Mouse (Mus musculus) thymus, adult 2 months (tissue): Measurements from ENCODE around the gene Prmt3. TPM values are rescaled to one million over a fixed set of nuclear protein-coding genes. Genes with fewer than 3 reads are reported as not detected.

Experiments used
- DNase-seq: peaks from one replicate; pipeline ENCODE4 v3.0.0; 2021
- H3K27ac ChIP-seq: fragments of 200-500 bp; 2 replicates; pipeline ENCODE4 v1.5.1; 2012; ENCODE audit warnings: low read length, control low read depth; ENCODE audit not compliant: control insufficient read depth, insufficient read depth
- H3K27me3 ChIP-seq: fragments of 200-500 bp; 2 replicates; pipeline ENCODE4 v1.6.1; 2012; ENCODE audit warnings: mild to moderate bottlenecking, low read length, moderate library complexity, mixed read lengths; ENCODE audit not compliant: control insufficient read depth, insufficient read depth
- H3K36me3 ChIP-seq: fragments of 200-500 bp; 2 replicates; pipeline ENCODE4 v1.6.1; 2012; ENCODE audit warnings: mild to moderate bottlenecking, low read length, moderate library complexity; ENCODE audit not compliant: control insufficient read depth, insufficient read depth
- H3K4me1 ChIP-seq: fragments of 200-500 bp; replicated peaks from 2 replicates; pipeline ENCODE4 v1.6.1; 2012; ENCODE audit warnings: low read length; ENCODE audit not compliant: control insufficient read depth, insufficient read depth
- H3K4me3 ChIP-seq: fragments of 200-500 bp; 2 replicates; pipeline ENCODE4 v1.5.1; 2012; ENCODE audit warnings: mild to moderate bottlenecking, low read length, control low read depth, moderate library complexity; ENCODE audit not compliant: control insufficient read depth, insufficient read depth
- CTCF ChIP-seq: fragments of 200-500 bp; IDR thresholded peaks from 2 replicates; pipeline ENCODE4 v1.5.1; 2012; ENCODE audit warnings: mild to moderate bottlenecking, control low read depth, low read length, moderate library complexity, borderline replicate concordance; ENCODE audit not compliant: control insufficient read depth, poor library complexity, insufficient read depth; ENCODE audit errors: extremely low read depth
- POLR2A ChIP-seq: fragments of 200-500 bp; IDR thresholded peaks from 2 replicates; pipeline ENCODE4 v1.6.1; 2012; ENCODE audit warnings: mild to moderate bottlenecking, low read length, control low read depth, moderate library complexity; ENCODE audit not compliant: control insufficient read depth, poor library complexity, insufficient read depth; ENCODE audit errors: extremely low read depth
- WGBS: fragments of 180-500 bp; shearing (Covaris S2); methylation state at CpG from one replicate; pipeline ENCODE4 v1.1.7; 2018; 5-methylcytosine and 5-hydroxymethylcytosine counted together
- polyA plus RNA-seq: library from polyadenylated mRNA; depleted of rRNA; stranded (reverse); fragments of >200 nt; gene quantifications from 2 replicates; pipeline ENCODE4 v1.2.3, GENCODE M21; 2012

The Prmt3 gene
- polyA plus RNA-seq, 1 experiment: 35.0 TPM

- 90% methylated on average over 13 of the region's 13 CpGs for WGBS
- TF ChIP-seq POLR2A (no peak), CTCF (no peak)
- DNase-seq: no peak
Measured at GRCm38 (mm10) chr7:49879051-49879450, 100.9 kb downstream of the Prmt3 start.

GRCm38 (mm10) chr7:49879998-49880707 is 102.0 kb downstream of the Prmt3 start:
- Histone ChIP-seq H3K36me3 (no peaks in the 10 kb centered on the region), H3K4me1 (no peaks in the 10 kb centered on the region), H3K4me3 (no peak overlapping the region), H3K27me3 (no peaks in the 10 kb centered on the region), H3K27ac (no peak overlapping the region)
- 86% methylated on average over 8 of the region's 8 CpGs for WGBS
- TF ChIP-seq CTCF: no peak
- TF ChIP-seq POLR2A: no peak
- DNase-seq: no peak

More at GRCm38 (mm10) chr7:49879051-49879450, 100.9 kb downstream of the Prmt3 start:
- no peak overlapping the region for H3K27ac ChIP-seq
- no peak overlapping the region for H3K4me3 ChIP-seq
- H3K4me1 ChIP-seq: no peaks in the 10 kb centered on the region
- H3K27me3 ChIP-seq: no peaks in the 10 kb centered on the region
- H3K36me3 ChIP-seq: no peaks in the 10 kb centered on the region

GRCm38 (mm10) chr7:49882288-49882687 is 104.1 kb downstream of the Prmt3 start:
- no peaks in the 10 kb centered on the region for H3K4me1 ChIP-seq
- no peak for DNase-seq
- no peak overlapping the region for H3K4me3 ChIP-seq
- H3K27ac ChIP-seq: no peak overlapping the region
- 15% methylated on average over 4 of the region's 4 CpGs for WGBS
- no peaks in the 10 kb centered on the region for H3K27me3 ChIP-seq
- TF ChIP-seq CTCF (no peak), POLR2A (no peak)
- H3K36me3 ChIP-seq: no peaks in the 10 kb centered on the region

- no peaks in the 10 kb centered on the region for H3K36me3 ChIP-seq
- no peaks in the 10 kb centered on the region for H3K4me1 ChIP-seq
- no peak for TF ChIP-seq CTCF
- no peak for TF ChIP-seq POLR2A
- no peaks in the 10 kb centered on the region for H3K27me3 ChIP-seq
- DNase-seq: no peak
- H3K27ac ChIP-seq: no peak overlapping the region
- no peak overlapping the region for H3K4me3 ChIP-seq
- WGBS: 41% methylated on average over 16 of the region's 16 CpGs
Measured at GRCm38 (mm10) chr7:49882694-49883389, 104.7 kb downstream of the Prmt3 start.

DNA sequence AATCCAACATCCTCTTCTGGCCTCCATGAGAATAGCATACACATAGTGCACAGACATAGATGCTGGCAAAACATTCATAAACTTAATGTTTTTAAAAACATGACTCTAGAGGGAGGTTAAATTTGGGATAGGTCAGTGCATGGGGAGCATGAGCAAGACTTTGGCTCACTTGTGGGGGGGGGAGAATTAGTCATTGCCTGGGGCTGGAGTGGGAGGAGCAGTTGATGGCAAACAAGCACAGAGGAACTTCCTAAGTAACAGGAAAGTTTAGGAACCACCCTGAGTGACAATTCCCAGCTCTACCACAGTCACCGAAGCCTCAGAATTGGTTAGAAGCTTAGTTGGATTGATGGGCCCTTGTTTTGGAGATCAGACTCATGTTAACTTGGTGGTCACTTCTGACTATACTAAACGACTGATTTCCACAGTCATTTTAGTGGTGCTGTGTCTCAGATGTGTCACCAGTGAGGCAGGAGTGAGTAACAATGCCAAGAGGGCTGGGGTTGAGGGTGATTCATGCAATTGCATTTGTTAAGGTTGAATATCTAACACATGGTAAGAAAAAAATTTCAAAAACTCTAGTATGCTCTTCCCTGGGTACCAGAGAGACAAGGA is 109.7 kb downstream of the Prmt3 start:
- H3K27ac ChIP-seq: no peak overlapping the region
- TF ChIP-seq POLR2A (no peak), CTCF (no peak)
- H3K27me3 ChIP-seq: no peaks in the 10 kb centered on the region
- DNase-seq: no peak
- no peaks in the 10 kb centered on the region for H3K36me3 ChIP-seq
- no peaks in the 10 kb centered on the region for H3K4me1 ChIP-seq
- H3K4me3 ChIP-seq: no peak overlapping the region
- 80% methylated on average over 2 of the region's 2 CpGs for WGBS

GRCm38 (mm10) chr7:49894786-49895185 is 116.6 kb downstream of the Prmt3 start:
- WGBS: 12% methylated on average over 2 of the region's 2 CpGs
- TF ChIP-seq CTCF (no peak), POLR2A (no peak)
- DNase-seq: no peak
- Histone ChIP-seq H3K4me3 (no peak overlapping the region), H3K4me1 (no peaks in the 10 kb centered on the region), H3K27ac (no peak overlapping the region), H3K27me3 (no peaks in the 10 kb centered on the region), H3K36me3 (no peaks in the 10 kb centered on the region)
